Mouse (Mus musculus): Measurements from ENCODE around the gene Cdk5. TPM values are rescaled to one million over a fixed set of nuclear protein-coding genes. Genes with fewer than 3 reads are reported as not detected.

The Cdk5 gene
- polyA plus RNA-seq (2017; shearing (Covaris generic)): 10 to 100 TPM; 54.8 to 58.3 TPM

GRCm38 (mm10) chr5:24423129-24424003, at the start of gene Cdk5, which contains the start of gene Slc4a2:
Gene Cdk5, minus strand, starts transcription at chr5:24423530.
Gene Slc4a2, plus strand, starts transcription at chr5:24423837.
- ATAC-seq: peak; percentile 93

GRCm38 (mm10) chr5:24470600-24470999, 47.3 kb upstream of the Cdk5 start:
- ATAC-seq: peak; percentile 64

- ATAC-seq: no peak
Measured at GRCm38 (mm10) chr5:24466762-24467161, 43.4 kb upstream of the Cdk5 start.

- ATAC-seq: no peak
Measured at GRCm38 (mm10) chr5:24455613-24456012, 32.3 kb upstream of the Cdk5 start.

- no peak for ATAC-seq
Measured at GRCm38 (mm10) chr5:24455076-24455475, 31.7 kb upstream of the Cdk5 start.

- ATAC-seq: no peak
Measured at GRCm38 (mm10) chr5:24453985-24454303, 30.6 kb upstream of the Cdk5 start.

GRCm38 (mm10) chr5:24453283-24453984, 30.1 kb upstream of the Cdk5 start:
- no peak for ATAC-seq

- ATAC-seq: no peak
Measured at GRCm38 (mm10) chr5:24452691-24453233, 29.4 kb upstream of the Cdk5 start.

GRCm38 (mm10) chr5:24452030-24452690, 28.8 kb upstream of the Cdk5 start, which contains the start of gene Agap3:
Gene Agap3, plus strand, starts transcription at chr5:24452177.
- no peak for ATAC-seq

- ATAC-seq: peak; percentile 71
Measured at GRCm38 (mm10) chr5:24451264-24452029, 28.1 kb upstream of the Cdk5 start.

GRCm38 (mm10) chr5:24447624-24448298, 24.4 kb upstream of the Cdk5 start, which contains the start of gene Tmub1:
Gene Tmub1, minus strand, starts transcription at chr5:24447854.
- peak; percentile 68 for ATAC-seq

- no peak for ATAC-seq
Measured at GRCm38 (mm10) chr5:24446630-24447029, 23.3 kb upstream of the Cdk5 start.

GRCm38 (mm10) chr5:24445428-24446080, 22.2 kb upstream of the Cdk5 start:
- no peak for ATAC-seq

- peak; percentile 63 for ATAC-seq
Measured at GRCm38 (mm10) chr5:24444746-24445427, 21.6 kb upstream of the Cdk5 start, which contains the start of gene Fastk. Gene Fastk, minus strand, starts transcription at chr5:24445287.

- ATAC-seq: no peak
Measured at GRCm38 (mm10) chr5:24443927-24444326, 20.6 kb upstream of the Cdk5 start.

GRCm38 (mm10) chr5:24443204-24443603, 19.9 kb upstream of the Cdk5 start:
- no peak for ATAC-seq

- no peak for ATAC-seq
Measured at GRCm38 (mm10) chr5:24442029-24442428, 18.7 kb upstream of the Cdk5 start.

GRCm38 (mm10) chr5:24441187-24441586, 17.9 kb upstream of the Cdk5 start:
- no peak for ATAC-seq

- ATAC-seq: no peak
Measured at GRCm38 (mm10) chr5:24433993-24434392, 10.7 kb upstream of the Cdk5 start.

GRCm38 (mm10) chr5:24428596-24428995, 5.3 kb upstream of the Cdk5 start:
- ATAC-seq: no peak
